Mouse (Mus musculus): ENCODE data around the gene Mrpl47. TPM values are rescaled to one million over a fixed set of nuclear protein-coding genes. Genes with fewer than 3 reads are reported as not detected.

The Mrpl47 gene
- total and polyA plus RNA-seq, 3 experiments = 32.5 to 56.2 (median 48.8) TPM

GRCm38 (mm10) chr3:32763902-32764301 is 26.5 kb upstream of the Mrpl47 start:
- H3K27me3 ChIP-seq (replicated peaks) = no peaks in the 10 kb centered on the region
- no peak overlapping the region for H3K9ac ChIP-seq (ENCODE audit: insufficient read depth, low read depth)
- H3K9me3 ChIP-seq (replicated peaks; ENCODE audit: low read length) = no peaks in the 10 kb centered on the region
- no peak overlapping the region for H3K4me2 ChIP-seq (ENCODE audit: insufficient read depth, low read depth, poor library complexity, severe bottlenecking)
- H3K79me2 ChIP-seq (replicated peaks; ENCODE audit: control insufficient read depth, extremely low read depth, insufficient read depth, poor library complexity, severe bottlenecking) = no peaks in the 10 kb centered on the region
- no peaks in the 10 kb centered on the region for H3K36me3 ChIP-seq (replicated peaks in 1 of 2; ENCODE audit: control insufficient read depth in 1 of 2, insufficient read depth in 1 of 2, low read length in 1 of 2)
- dilution Hi-C loops (cut with MboI; ENCODE audit: extremely low pct_ligation_motif_present, extremely low pct_unique_long_range_greater_than_20kb, low sequenced_read_pairs) = no loop called here
- in situ Hi-C loops (cut with MboI; ENCODE audit: low pct_ligation_motif_present, low pct_unique_long_range_greater_than_20kb, low sequenced_read_pairs) = no loop called here
- DNase-seq (ENCODE audit: extremely low read depth) = peak; percentile 7
- no peak overlapping the region for H3K4me3 ChIP-seq (replicated peaks in 1 of 3; ENCODE audit: low read depth in 2 of 3, low read length in 2 of 3, poor library complexity in 1 of 3)
- TF ChIP-seq POLR2A (IDR thresholded peaks at IDR 0.05; ENCODE audit: low read depth, low read length) (no peak), IRF4 (IDR thresholded peaks at IDR 0.05; ENCODE audit: low read depth, low read length) (no peak), EP300 (IDR thresholded peaks at IDR 0.05; ENCODE audit: low read length) (no peak), ETS1 (conservative IDR thresholded peaks at IDR 0.05; ENCODE audit: low read depth, low read length) (no peak), MAZ (IDR thresholded peaks at IDR 0.05; ENCODE audit: low read depth, low read length) (no peak), ZNF384 (IDR thresholded peaks at IDR 0.05; ENCODE audit: low read depth, low read length) (no peak), USF1 (IDR thresholded peaks at IDR 0.05; ENCODE audit: low read depth, low read length) (no peak), NRF1 (IDR thresholded peaks at IDR 0.05; ENCODE audit: low read depth, low read length) (no peak), HCFC1 (IDR thresholded peaks at IDR 0.05; ENCODE audit: low read depth, low read length) (no peak), MYC (IDR thresholded peaks at IDR 0.05; ENCODE audit: low read depth, low read length) (no peak), POLR2AphosphoS2 (IDR thresholded peaks at IDR 0.05; ENCODE audit: low read depth, low read length) (no peak), PAX5 (IDR thresholded peaks at IDR 0.05; ENCODE audit: low read length) (no peak), ZC3H11A (IDR thresholded peaks at IDR 0.05; ENCODE audit: low read depth, low read length) (no peak), MXI1 (IDR thresholded peaks at IDR 0.05; ENCODE audit: low read depth, low read length) (no peak)
- H3K4me1 ChIP-seq (ENCODE audit: control insufficient read depth in 1 of 2, insufficient read depth in 2 of 2) = no peaks in the 10 kb centered on the region
- H3K27ac ChIP-seq (ENCODE audit: insufficient read depth, low read depth) = no peak overlapping the region

- Histone ChIP-seq H3K79me2 (replicated peaks; ENCODE audit: control insufficient read depth, extremely low read depth, insufficient read depth, poor library complexity, severe bottlenecking) (no peaks in the 10 kb centered on the region), H3K27me3 (replicated peaks) (no peaks in the 10 kb centered on the region), H3K4me1 (ENCODE audit: control insufficient read depth in 1 of 2, insufficient read depth in 2 of 2) (no peaks in the 10 kb centered on the region), H3K4me3 (replicated peaks in 1 of 3; ENCODE audit: low read depth in 2 of 3, low read length in 2 of 3, poor library complexity in 1 of 3) (no peak overlapping the region), H3K9ac (ENCODE audit: insufficient read depth, low read depth) (no peak overlapping the region), H3K27ac (ENCODE audit: insufficient read depth, low read depth) (no peak overlapping the region), H3K36me3 (replicated peaks in 1 of 2; ENCODE audit: control insufficient read depth in 1 of 2, insufficient read depth in 1 of 2, low read length in 1 of 2) (no peaks in the 10 kb centered on the region), H3K4me2 (ENCODE audit: insufficient read depth, low read depth, poor library complexity, severe bottlenecking) (no peak overlapping the region), H3K9me3 (replicated peaks; ENCODE audit: low read length) (no peaks in the 10 kb centered on the region)
- dilution Hi-C loops (cut with MboI; ENCODE audit: extremely low pct_ligation_motif_present, extremely low pct_unique_long_range_greater_than_20kb, low sequenced_read_pairs) (no loop called here), in situ Hi-C loops (cut with MboI; ENCODE audit: low pct_ligation_motif_present, low pct_unique_long_range_greater_than_20kb, low sequenced_read_pairs) (no loop called here)
- TF ChIP-seq HCFC1 (IDR thresholded peaks at IDR 0.05; ENCODE audit: low read depth, low read length) (no peak), RCOR1 (conservative IDR thresholded peaks at IDR 0.05; ENCODE audit: low read depth, low read length) (no peak)
- DNase-seq (ENCODE audit: extremely low read depth) = no peak
Measured at GRCm38 (mm10) chr3:32762962-32763361, 25.6 kb upstream of the Mrpl47 start.

- Histone ChIP-seq H3K4me3 (replicated peaks in 1 of 3; ENCODE audit: low read depth in 2 of 3, low read length in 2 of 3, poor library complexity in 1 of 3) (no peak overlapping the region), H3K27me3 (replicated peaks) (no peaks in the 10 kb centered on the region), H3K9ac (ENCODE audit: insufficient read depth, low read depth) (no peak overlapping the region), H3K36me3 (replicated peaks in 1 of 2; ENCODE audit: control insufficient read depth in 1 of 2, insufficient read depth in 1 of 2, low read length in 1 of 2) (peaks cover 0 to 14% of the 10 kb centered on the region in 2 experiments), H3K9me3 (replicated peaks; ENCODE audit: low read length) (no peaks in the 10 kb centered on the region), H3K4me2 (ENCODE audit: insufficient read depth, low read depth, poor library complexity, severe bottlenecking) (no peak overlapping the region), H3K4me1 (ENCODE audit: control insufficient read depth in 1 of 2, insufficient read depth in 2 of 2) (no peaks in the 10 kb centered on the region), H3K79me2 (replicated peaks; ENCODE audit: control insufficient read depth, extremely low read depth, insufficient read depth, poor library complexity, severe bottlenecking) (no peaks in the 10 kb centered on the region), H3K27ac (ENCODE audit: insufficient read depth, low read depth) (no peak overlapping the region)
- dilution Hi-C loops (cut with MboI; ENCODE audit: extremely low pct_ligation_motif_present, extremely low pct_unique_long_range_greater_than_20kb, low sequenced_read_pairs) (no loop called here), in situ Hi-C loops (cut with MboI; ENCODE audit: low pct_ligation_motif_present, low pct_unique_long_range_greater_than_20kb, low sequenced_read_pairs) (no loop called here)
- DNase-seq (ENCODE audit: extremely low read depth) = no peak
- TF ChIP-seq NRF1 (IDR thresholded peaks at IDR 0.05; ENCODE audit: low read depth, low read length) (no peak), MAX (IDR thresholded peaks at IDR 0.05; ENCODE audit: low read length) (no peak), SMC3 (IDR thresholded peaks at IDR 0.05; ENCODE audit: low read depth, low read length) (no peak), IRF4 (IDR thresholded peaks at IDR 0.05; ENCODE audit: low read depth, low read length) (no peak), BHLHE40 (IDR thresholded peaks at IDR 0.05; ENCODE audit: low read depth, low read length) (no peak), ELF1 (IDR thresholded peaks at IDR 0.05; ENCODE audit: low read depth, low read length) (no peak), MEF2A (IDR thresholded peaks at IDR 0.05; ENCODE audit: borderline replicate concordance, low read depth, low read length) (no peak), PAX5 (IDR thresholded peaks at IDR 0.05; ENCODE audit: low read length) (no peak), ZMIZ1 (IDR thresholded peaks at IDR 0.05; ENCODE audit: low read depth, low read length) (no peak), JUND (conservative IDR thresholded peaks at IDR 0.05; ENCODE audit: low read depth, low read length) (no peak), ZKSCAN1 (IDR thresholded peaks at IDR 0.05; ENCODE audit: borderline replicate concordance, low read depth, low read length) (no peak), ETS1 (conservative IDR thresholded peaks at IDR 0.05; ENCODE audit: low read depth, low read length) (no peak), TBP (conservative IDR thresholded peaks at IDR 0.05; ENCODE audit: low read depth, low read length) (no peak), CTCF (conservative IDR thresholded peaks at IDR 0.05 in 1 of 2, IDR thresholded peaks at IDR 0.05 in 1 of 2; ENCODE audit: low read depth in 2 of 2, low read length in 2 of 2) (no peak), ZC3H11A (IDR thresholded peaks at IDR 0.05; ENCODE audit: low read depth, low read length) (no peak), MXI1 (IDR thresholded peaks at IDR 0.05; ENCODE audit: low read depth, low read length) (no peak), EP300 (IDR thresholded peaks at IDR 0.05; ENCODE audit: low read length) (no peak)
Measured at GRCm38 (mm10) chr3:32759212-32759611, 21.8 kb upstream of the Mrpl47 start.

Data from CH12.LX (cell line).